Mouse (Mus musculus) embryo, embryonic 11.5 days (tissue): Measurements from ENCODE around the gene Nfkbia.

Experiments
- DNase-seq: peaks from one replicate; pipeline ENCODE4 v3.0.0-alpha.2; 2012; ENCODE audit warnings: low read depth, low spot score

The Nfkbia gene

GRCm38 (mm10) chr12:55444031-55444451, 48.4 kb downstream of the Nfkbia start:
- no peak for DNase-seq

GRCm38 (mm10) chr12:55442861-55443850, 49.3 kb downstream of the Nfkbia start:
- DNase-seq: no peak

- DNase-seq: no peak
These were observed 50.2 kb downstream of the Nfkbia start for GRCm38 (mm10) chr12:55442245-55442644.

- no peak for DNase-seq
These were observed 52.0 kb downstream of the Nfkbia start for GRCm38 (mm10) chr12:55440416-55440815.
